Mouse (Mus musculus) brain, embryonic 14.5 days (tissue): ENCODE data around the gene Hddc3.

Experiments used
- CTCF ChIP-seq: fragments of 200-500 bp; IDR thresholded peaks from 2 replicates; pipeline ENCODE4 v1.5.1; 2012; ENCODE audit warnings: inconsistent platforms, mild to moderate bottlenecking, moderate library complexity, borderline replicate concordance; ENCODE audit not compliant: insufficient read depth, insufficient read length; ENCODE audit errors: extremely low read depth
- POLR2A ChIP-seq: fragments of 200-500 bp; IDR thresholded peaks from 2 replicates; pipeline ENCODE4 v1.6.1; 2012; ENCODE audit warnings: mild to moderate bottlenecking, inconsistent platforms, borderline replicate concordance; ENCODE audit not compliant: poor library complexity, insufficient read depth, insufficient read length, severe bottlenecking; ENCODE audit errors: extremely low read depth

GRCm38 (mm10) chr7:80368009-80368408 is 25.1 kb downstream of the Hddc3 start:
- TF ChIP-seq CTCF = no peak
- no peak for TF ChIP-seq POLR2A
